Mouse (Mus musculus) bone marrow, adult 2 months (tissue): ENCODE results near the gene Ogdh.

Experiments
- CTCF ChIP-seq: fragments of 200-500 bp; IDR thresholded peaks from 2 replicates; pipeline ENCODE4 v1.5.1; 2011; ENCODE audit warnings: low read length, control low read depth; ENCODE audit not compliant: control insufficient read depth, insufficient read depth
- POLR2A ChIP-seq: fragments of 200-500 bp; IDR thresholded peaks from 2 replicates; pipeline ENCODE4 v1.6.1; 2011; ENCODE audit warnings: low read depth, mild to moderate bottlenecking, control low read depth, low read length, borderline replicate concordance; ENCODE audit not compliant: control insufficient read depth

- TF ChIP-seq CTCF (no peak), POLR2A (no peak)
Observed at GRCm38 (mm10) chr11:6305943-6306430, 14.6 kb downstream of the Ogdh start.
